Mouse (Mus musculus): ENCODE data around the gene Ptpn12.
"Not testable (repeated sequence)": the region's sequence is repeated elsewhere in the genome, so short reads cannot be mapped to it uniquely, and the experiment has no call there.

The Ptpn12 gene

DNA sequence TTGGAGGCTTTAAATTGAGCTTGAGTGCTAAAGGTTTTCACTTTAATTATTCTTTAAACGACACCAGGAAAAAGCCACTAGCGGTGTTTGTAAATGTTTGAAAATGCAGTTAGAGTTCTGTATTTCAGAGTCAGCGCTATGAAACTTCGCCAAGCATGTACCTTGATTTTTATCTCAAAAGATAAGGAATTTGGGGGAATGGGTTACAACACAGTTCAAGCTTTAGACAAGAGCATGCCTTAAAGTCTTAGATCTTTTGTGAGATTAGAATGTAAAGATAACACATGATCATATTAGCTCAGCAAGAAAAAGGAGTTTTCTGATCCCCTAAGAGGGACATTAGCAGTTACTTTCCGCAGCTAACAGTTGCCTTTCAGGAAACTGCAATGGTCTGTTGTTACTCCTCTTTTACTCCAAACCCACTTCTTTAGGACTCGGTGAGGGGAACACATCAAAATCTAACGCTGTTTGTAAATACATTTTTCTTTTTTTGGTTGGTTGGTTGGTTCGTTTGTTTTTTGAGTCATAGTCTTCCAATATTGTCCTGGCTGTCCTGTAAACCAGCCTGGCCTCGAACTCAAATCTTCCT is 103.3 kb downstream of the Ptpn12 start:
- in situ Hi-C loops (cut with MboI; ENCODE audit: low sequenced_read_pairs): no loop called here

DNA sequence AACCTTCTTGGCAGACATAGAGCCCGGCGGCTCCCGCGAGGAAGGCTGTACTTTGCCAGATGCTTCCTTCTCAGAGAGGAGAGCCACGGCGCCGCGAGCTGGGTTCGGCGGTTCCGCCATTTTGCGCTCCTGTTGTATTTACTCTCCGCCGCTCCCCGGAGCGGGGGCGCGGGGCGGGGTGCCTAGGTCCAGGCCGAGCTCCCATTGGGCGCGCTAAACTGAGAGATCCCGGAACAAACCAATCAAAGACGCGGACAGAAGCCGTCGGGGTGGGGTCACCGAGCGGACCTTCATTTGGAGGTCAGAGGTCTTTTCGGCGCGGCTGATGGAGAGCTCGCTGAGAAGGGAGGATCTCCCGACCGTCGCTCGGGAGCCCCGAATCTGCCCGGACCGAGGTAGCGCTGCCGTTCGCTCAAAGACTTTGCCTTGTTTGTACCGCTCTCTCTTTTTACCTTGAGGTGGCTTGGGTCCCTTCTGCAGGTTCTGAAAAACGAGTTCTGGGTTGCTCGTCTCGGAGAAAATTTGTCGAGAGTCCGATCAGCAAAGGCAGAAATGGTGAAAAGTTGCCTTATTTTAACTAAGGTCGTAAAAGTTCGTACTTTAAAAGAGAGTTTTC is 103.9 kb downstream of the Ptpn12 start:
- in situ Hi-C loops (cut with MboI; ENCODE audit: low sequenced_read_pairs): no loop called here

DNA sequence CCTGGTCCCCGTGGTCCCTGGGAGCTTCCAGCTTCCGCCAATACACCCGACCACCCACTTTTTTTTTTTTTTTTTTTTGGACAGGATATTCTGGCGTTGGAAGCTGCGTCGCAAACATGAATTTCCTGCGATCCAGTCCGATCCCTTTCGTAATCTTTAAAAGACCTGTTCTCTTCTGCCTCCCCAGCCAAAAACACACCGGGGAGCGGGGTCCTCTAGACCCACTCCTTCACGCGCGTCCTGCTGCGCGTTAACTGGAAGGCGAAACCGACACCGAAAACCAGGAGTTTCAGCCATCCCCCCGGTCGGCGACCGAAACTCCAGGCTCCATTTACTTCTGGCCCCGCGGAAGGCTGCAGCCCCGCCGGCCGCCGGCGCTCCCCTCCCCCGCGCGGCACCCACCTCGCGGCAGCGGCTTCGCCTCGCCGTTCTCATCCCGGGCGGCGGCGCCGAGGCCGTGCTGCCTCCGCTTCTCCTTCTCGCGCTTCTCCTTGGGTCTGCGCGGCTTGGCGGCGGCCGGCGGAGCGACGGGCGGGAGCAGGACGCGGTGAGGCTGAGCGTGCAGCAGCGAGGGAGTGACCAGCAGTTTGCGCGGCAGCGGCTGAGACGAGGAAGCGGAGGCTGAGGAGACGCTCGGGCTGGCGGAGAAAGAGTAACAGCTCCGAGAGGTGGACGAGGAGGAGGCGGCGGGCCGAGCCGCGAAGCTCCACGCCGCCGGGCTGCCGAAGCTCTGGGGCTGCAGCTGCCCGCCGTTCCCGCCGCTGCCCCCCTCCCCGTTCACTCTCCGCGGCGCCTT is 104.7 kb downstream of the Ptpn12 start:
- in situ Hi-C loops (cut with MboI; ENCODE audit: low sequenced_read_pairs): no loop called here

DNA sequence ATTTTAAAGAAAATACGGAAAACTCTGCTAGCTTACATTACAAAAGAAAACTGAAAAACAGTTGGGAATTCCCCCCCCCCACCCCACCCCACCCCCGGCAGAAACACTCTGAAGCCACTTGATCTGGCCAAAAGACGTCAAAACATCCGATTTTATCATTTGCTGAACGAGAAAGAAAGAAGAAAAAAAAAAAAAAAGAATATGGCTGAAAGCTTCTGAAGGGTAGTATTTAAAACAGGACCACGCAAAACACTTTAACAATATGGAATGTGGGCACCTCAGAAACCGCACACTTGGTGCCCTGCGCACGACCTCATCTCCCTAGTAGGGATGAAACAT is 105.2 kb downstream of the Ptpn12 start:
- in situ Hi-C loops (cut with MboI; ENCODE audit: low sequenced_read_pairs): no loop called here

DNA sequence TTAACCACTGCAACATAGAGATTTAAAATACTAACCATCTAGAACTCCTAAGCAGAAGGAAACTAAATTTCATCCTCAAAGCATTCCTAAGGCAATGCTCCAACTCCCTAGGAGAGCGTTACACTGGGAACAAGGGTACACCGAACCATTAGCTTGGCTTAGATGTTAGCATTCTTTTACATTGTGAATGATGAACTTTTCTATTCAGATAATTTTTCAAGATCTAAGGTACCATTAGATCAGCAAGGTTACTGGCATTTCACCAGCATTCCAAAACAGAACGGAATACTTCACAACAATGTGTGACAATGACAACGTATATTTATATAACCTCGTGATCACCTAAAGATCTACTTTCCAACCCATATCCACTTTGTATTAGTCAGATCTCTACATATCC is 105.6 kb downstream of the Ptpn12 start:
- in situ Hi-C loops (cut with MboI; ENCODE audit: low sequenced_read_pairs): no loop called here

DNA sequence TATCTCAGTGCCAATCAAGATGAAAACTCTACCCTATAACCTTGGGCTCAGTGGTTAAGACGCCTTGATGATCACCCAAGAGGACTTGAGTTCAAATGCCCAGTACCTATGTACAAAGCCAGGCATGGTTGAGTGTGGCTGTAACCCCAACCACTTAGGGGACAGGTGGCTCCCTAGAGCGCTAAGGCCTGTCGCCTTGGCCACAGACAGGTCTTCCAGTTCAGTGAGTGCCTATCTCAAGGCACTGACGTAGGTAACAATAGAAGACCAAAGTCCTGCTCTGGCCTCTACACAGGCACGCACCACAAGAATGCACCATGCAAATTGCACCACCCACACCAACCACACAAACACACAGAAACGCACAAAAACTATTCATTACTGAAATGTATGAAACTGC is 108.8 kb downstream of the Ptpn12 start:
- in situ Hi-C loops (cut with MboI; ENCODE audit: low sequenced_read_pairs): no loop called here

DNA sequence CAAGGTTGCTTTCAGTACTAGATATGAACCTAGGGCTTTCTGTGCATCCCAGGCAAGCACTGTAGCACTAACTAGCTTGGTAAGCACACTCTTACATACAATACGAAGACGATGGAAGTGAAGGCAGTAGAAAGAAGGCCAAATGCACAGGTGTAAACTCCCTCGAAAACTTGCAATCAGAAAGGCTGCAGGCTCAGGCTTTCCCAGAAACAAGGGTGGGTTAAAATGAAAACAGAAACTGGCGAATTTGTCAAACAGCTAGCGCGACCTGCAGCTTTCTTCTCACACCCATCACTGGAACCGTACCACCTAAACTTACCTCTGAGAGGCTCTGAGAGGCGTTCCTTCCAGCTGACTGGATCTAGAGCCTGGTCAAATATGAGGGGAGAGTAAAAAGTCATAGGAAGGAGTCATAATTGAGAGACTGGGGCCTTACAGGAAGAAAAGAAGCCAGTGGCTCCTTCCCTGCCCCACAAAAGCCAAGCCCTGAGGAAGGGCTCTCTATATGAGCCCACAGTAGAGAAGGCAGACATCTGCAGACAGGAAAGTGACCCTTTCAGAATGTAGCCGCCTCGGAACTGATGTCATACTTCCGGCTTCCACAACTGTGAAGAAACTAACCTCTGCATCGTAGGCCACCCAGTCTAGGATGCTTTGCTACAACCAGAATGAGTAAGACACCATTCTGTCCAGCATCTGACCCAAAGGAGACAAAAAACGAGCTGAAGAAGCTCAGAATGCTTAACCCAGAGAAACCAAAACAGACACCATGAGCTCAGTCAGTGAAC is 110.6 kb downstream of the Ptpn12 start:
- in situ Hi-C loops (cut with MboI; ENCODE audit: low sequenced_read_pairs): no loop called here

DNA sequence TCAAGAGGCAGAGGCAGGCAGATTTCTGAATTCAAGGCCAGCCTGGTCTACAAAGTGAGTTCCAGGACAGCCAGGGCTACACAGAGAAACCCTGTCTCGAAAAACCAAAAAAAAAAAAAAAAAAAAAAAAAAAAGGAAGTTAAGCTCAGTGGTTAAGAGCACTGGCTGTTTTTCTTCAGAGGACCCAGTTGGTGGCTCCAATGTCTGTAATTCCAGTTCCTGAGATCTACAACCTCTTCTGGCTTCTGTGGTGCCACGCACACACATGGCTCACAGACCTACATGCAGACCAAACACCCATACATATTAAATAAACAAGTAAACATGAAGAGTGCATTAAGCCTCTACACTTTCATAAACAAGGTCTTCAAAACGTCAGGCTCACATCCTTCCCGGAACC is 111.9 kb downstream of the Ptpn12 start:
- in situ Hi-C loops (cut with MboI; ENCODE audit: low sequenced_read_pairs): not testable (repeated sequence)

DNA sequence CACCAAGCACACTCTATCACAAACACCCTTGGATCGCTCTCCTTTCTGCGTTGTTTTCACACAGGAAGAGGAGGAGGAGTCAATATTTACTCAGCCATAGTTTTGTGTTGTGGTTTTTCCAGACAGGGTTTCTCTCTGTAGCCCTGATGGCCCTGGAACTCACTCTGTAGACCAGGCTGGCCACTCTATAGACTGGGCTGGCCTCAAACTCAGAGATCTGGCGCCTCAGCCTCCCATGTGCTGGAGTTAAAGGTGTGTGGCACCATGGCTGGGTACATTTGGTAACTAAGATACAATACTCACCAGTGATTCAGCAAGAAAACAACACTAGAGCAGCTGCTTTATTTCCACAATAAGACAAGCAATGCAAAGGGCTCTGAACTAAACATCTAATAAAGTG is 113.2 kb downstream of the Ptpn12 start:
- in situ Hi-C loops (cut with MboI; ENCODE audit: low sequenced_read_pairs): no loop called here

DNA sequence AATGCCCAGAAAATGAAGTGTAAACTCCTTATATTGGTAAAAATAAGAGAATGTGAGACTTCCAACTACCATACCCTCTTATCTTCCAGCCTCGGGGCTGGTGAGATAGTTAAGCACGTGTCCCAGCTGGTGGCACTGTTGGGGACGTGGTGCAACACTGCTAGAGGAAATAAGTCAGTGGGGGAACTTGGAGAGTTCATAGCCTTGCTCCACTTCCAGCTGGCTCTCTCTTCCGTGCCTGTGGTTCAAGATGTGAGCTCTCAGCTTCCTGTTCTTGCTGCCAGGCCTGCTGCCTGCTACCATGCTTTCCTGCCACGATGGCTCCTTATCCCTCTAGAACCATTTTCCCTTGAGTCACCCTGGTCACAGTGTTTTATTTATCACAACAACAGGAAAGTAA is 114.5 kb downstream of the Ptpn12 start:
- in situ Hi-C loops (cut with MboI; ENCODE audit: low sequenced_read_pairs): no loop called here

DNA sequence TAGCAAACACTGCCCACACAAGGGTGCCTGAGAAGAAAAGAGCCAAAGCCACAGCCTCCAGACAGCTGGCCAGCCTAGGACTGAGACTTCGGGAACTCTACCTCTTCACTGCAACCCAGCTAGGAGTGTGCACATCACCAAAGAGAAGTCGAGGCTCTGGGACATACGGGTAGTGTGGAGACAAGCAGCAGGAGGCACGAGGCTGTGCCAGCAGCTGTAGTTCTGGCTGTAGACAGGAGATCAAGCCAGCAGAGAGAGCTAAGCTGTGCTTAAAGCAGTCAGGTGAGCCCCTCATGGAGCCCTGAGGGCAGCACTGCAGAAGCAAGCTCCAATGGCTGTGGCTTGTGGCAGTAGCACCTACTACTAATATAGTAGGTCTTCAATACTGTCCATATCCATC is 115.0 kb downstream of the Ptpn12 start:
- in situ Hi-C loops (cut with MboI; ENCODE audit: low sequenced_read_pairs): no loop called here

DNA sequence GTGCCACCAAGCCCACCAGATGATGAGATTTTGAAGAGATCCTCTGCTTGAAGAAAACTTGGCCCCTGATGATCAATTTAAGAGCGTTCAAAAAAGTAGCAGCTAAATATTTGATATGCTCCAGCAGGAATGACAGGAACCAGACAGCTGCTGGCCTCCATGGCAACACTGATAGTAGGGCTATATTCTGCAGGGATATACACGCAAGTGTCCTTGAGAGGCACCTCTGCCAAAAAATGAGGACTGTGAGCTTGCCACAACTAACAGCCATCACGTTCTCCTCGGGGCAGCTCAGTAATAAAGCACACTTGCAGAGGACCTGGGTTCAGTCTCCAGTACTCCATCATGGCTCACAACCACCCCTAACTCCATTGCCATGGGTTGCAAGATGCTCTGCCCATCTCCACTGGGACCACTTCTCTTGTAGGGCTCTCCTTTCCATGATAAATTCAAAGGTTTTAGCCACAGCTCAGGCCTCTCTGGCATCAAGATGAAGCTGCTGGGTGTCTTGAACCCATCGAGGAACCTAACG is 115.6 kb downstream of the Ptpn12 start:
- in situ Hi-C loops (cut with MboI; ENCODE audit: low sequenced_read_pairs): no loop called here

DNA sequence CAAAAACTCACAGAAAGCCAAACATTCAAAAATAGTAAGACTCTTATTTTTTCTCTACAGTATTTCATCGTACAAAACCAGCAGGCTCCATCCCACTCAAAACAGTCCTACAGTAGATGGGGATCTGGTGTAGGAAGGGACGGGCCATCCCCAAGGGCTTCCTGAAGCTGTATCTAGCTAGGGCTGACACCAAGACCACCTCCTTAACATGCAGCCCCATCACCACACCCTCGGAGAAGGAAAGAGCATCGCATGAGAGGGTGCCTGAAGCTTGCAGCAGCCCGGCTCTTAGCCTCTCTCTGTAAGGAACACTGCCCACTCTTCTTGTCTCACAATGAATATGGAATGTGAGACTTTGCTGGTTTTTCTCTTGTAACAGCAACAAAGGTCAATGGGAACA is 117.2 kb downstream of the Ptpn12 start:
- in situ Hi-C loops (cut with MboI; ENCODE audit: low sequenced_read_pairs): no loop called here

Measured in CH12F3 (cell line).